Mouse (Mus musculus) lung, adult 2 months (tissue): ENCODE data around the gene Rab34.

Source experiments
- CTCF ChIP-seq: fragments of 200-500 bp; IDR thresholded peaks from 2 replicates; pipeline ENCODE4 v1.5.1; 2011; ENCODE audit warnings: mild to moderate bottlenecking, low read length, control low read depth; ENCODE audit not compliant: insufficient read depth
- POLR2A ChIP-seq: fragments of 200-500 bp; IDR thresholded peaks from 2 replicates; pipeline ENCODE4 v1.6.1; 2011; ENCODE audit warnings: low read depth, mild to moderate bottlenecking, control low read depth, low read length, borderline replicate concordance; ENCODE audit errors: extremely low read depth

GRCm38 (mm10) chr11:78160171-78160570 lies 28.1 kb upstream of the Rab34 start:
- TF ChIP-seq CTCF (no peak), POLR2A (no peak)
